12 mouse cellular contexts compared by ENCODE assay signal in genomic region chr2:83758606-83759215, GRCm38 (mm10). TPM values are rescaled to one million over a fixed set of nuclear protein-coding genes. Genes with fewer than 3 reads are reported as not detected.
A peak's percentile ranks its signal among the peaks of the same experiment; 100 is the strongest.
DNase-seq lines count a peak whose midpoint lies in the region; ATAC-seq lines count a peak whose summit lies in the region.
"Had no signal": no experiment of that assay in that cellular context is flagged by ENCODE, and none has a peak within 500 bp of the region (broad histone marks: within the 10 kb centered on the region; RNA-seq: fewer than 3 reads in every experiment).

No protein-coding gene starts in this region.

- H3K36me3 ChIP-seq in heart, embryonic 13.5 days: peaks cover 34% of the 10 kb centered on the region
- peaks cover 32% of the 10 kb centered on the region for H3K36me3 ChIP-seq in embryonic facial prominence, embryonic 10.5 days (replicated peaks)
- H3K36me3 ChIP-seq in hindbrain, embryonic 15.5 days: no peaks in the 10 kb centered on the region
- no peaks in the 10 kb centered on the region; the same call in 1 of the 2 replicates for H3K36me3 ChIP-seq in neural tube, embryonic 12.5 days

- WGBS in heart, embryonic 13.5 days: 55% methylated on average over 7 of the region's 7 CpGs
- 53% methylated on average over 7 of the region's 7 CpGs for WGBS in embryonic facial prominence, embryonic 10.5 days
- WGBS in hindbrain, embryonic 15.5 days: 22% methylated on average over 7 of the region's 7 CpGs
- 37% methylated on average over 7 of the region's 7 CpGs for WGBS in neural tube, embryonic 12.5 days

- H3K4me2 ChIP-seq in heart, embryonic 13.5 days: peak overlapping the region; percentile 64
- peak overlapping the region; percentile 50 for H3K4me2 ChIP-seq in hindbrain, embryonic 15.5 days
- peak overlapping the region; percentile 46 for H3K4me2 ChIP-seq in neural tube, embryonic 12.5 days (replicated peaks)
- H3K4me2 ChIP-seq: embryonic facial prominence, embryonic 15.5 days; limb, embryonic 13.5 days had no signal

- peaks cover 55% of the 10 kb centered on the region for H3K27me3 ChIP-seq in heart, embryonic 13.5 days (replicated peaks)
- H3K27me3 ChIP-seq in embryonic facial prominence, embryonic 10.5 days (replicated peaks; ENCODE audit: low read depth, poor library complexity, severe bottlenecking): no peaks in the 10 kb centered on the region
- H3K27me3 ChIP-seq in hindbrain, embryonic 15.5 days: no peaks in the 10 kb centered on the region
- H3K27me3 ChIP-seq in neural tube, embryonic 12.5 days (replicated peaks): no peaks in the 10 kb centered on the region
- H3K27me3 ChIP-seq: CH12.LX; embryonic facial prominence, embryonic 15.5 days; limb, embryonic 13.5 days; megakaryocyte, embryonic 14.5 days had no signal

- H3K9ac ChIP-seq in heart, embryonic 13.5 days: peak overlapping the region; percentile 45; the same call in 1 of the 2 replicates
- peak overlapping the region; percentile 2; the same call in 1 of the 2 replicates for H3K9ac ChIP-seq in hindbrain, embryonic 15.5 days
- H3K9ac ChIP-seq in neural tube, embryonic 12.5 days: peak overlapping the region; percentile 34; the same call in 1 of the 2 replicates
- H3K9ac ChIP-seq: embryonic facial prominence, embryonic 15.5 days; limb, embryonic 13.5 days had no signal

- H3K4me1 ChIP-seq in heart, embryonic 13.5 days: peaks cover 18% of the 10 kb centered on the region
- H3K4me1 ChIP-seq in embryonic facial prominence, embryonic 10.5 days: peaks cover 18% of the 10 kb centered on the region
- peaks cover 15% of the 10 kb centered on the region for H3K4me1 ChIP-seq in hindbrain, embryonic 15.5 days (replicated peaks)
- peaks cover 6% of the 10 kb centered on the region for H3K4me1 ChIP-seq in neural tube, embryonic 12.5 days

- H3K27ac ChIP-seq in heart, embryonic 13.5 days (replicated peaks): peak overlapping the region; percentile 79
- H3K27ac ChIP-seq in embryonic facial prominence, embryonic 10.5 days (replicated peaks): peak overlapping the region; percentile 71; the same call in 1 of the 2 replicates
- peak overlapping the region; percentile 37; the same call in 1 of the 2 replicates for H3K27ac ChIP-seq in hindbrain, embryonic 15.5 days (replicated peaks)
- 0 out of 2 replicates have a peak overlapping the region, but pooled peaks have one; percentile 17 for H3K27ac ChIP-seq in neural tube, embryonic 12.5 days
- H3K27ac ChIP-seq: embryonic facial prominence, embryonic 15.5 days; limb, embryonic 13.5 days had no signal

- H3K4me3 ChIP-seq in heart, embryonic 13.5 days: peak overlapping the region; percentile 32
- no peak overlapping the region for H3K4me3 ChIP-seq in embryonic facial prominence, embryonic 10.5 days
- H3K4me3 ChIP-seq in hindbrain, embryonic 15.5 days: peak overlapping the region; percentile 19
- peak overlapping the region; percentile 7; the same call in 1 of the 2 replicates for H3K4me3 ChIP-seq in neural tube, embryonic 12.5 days
- H3K4me3 ChIP-seq: embryonic facial prominence, embryonic 15.5 days; limb, embryonic 13.5 days; megakaryocyte, embryonic 14.5 days had no signal

- no peak for DNase-seq in heart, postnatal 4 days
- no peak for DNase-seq in embryonic facial prominence, embryonic 10.5 days (ENCODE audit: low spot score)
- no peak for DNase-seq in thymus, postnatal 14 days
- DNase-seq in spleen, postnatal 36 days (ENCODE audit: low spot score in 2 of 2): no peak
- DNase-seq in urinary bladder, postnatal 10 days (ENCODE audit: low spot score): no peak

- H3K9me3 ChIP-seq in heart, embryonic 13.5 days: no peaks in the 10 kb centered on the region
- no peaks in the 10 kb centered on the region for H3K9me3 ChIP-seq in embryonic facial prominence, embryonic 10.5 days
- no peaks in the 10 kb centered on the region for H3K9me3 ChIP-seq in hindbrain, embryonic 15.5 days
- H3K9me3 ChIP-seq in neural tube, embryonic 12.5 days: no peaks in the 10 kb centered on the region
- H3K9me3 ChIP-seq: embryonic facial prominence, embryonic 15.5 days; limb, embryonic 13.5 days; megakaryocyte, embryonic 14.5 days had no signal

- ATAC-seq in heart, embryonic 13.5 days (ENCODE audit: extremely low read depth, insufficient number of reproducible peaks, low FRiP score, low TSS enrichment): no peak
- peak; percentile 57; the same call in 1 of the 2 replicates for ATAC-seq in hindbrain, embryonic 15.5 days (ENCODE audit: low FRiP score, low read depth)
- peak; percentile 39 for ATAC-seq in neural tube, embryonic 12.5 days (ENCODE audit: low FRiP score, low read depth)

RNA-seq across cellular contexts. Expression of gene Itgav, which starts 34.5 kb away (rescaled TPM):
- 48.8 and 50.4 TPM in 2 replicates for polyA plus RNA-seq in heart, embryonic 13.5 days (2015; fragmentation: Nextera tagmentation; extraction: Ambion mirVana)
- 10 to 100 TPM; 57.2 to 64.7 TPM for total RNA-seq in heart, postnatal 4 days (2021)
- polyA plus RNA-seq in embryonic facial prominence, embryonic 10.5 days (2016; fragmentation: Nextera tagmentation; extraction: Ambion mirVana): 54.0 and 55.7 TPM in 2 replicates
- polyA plus RNA-seq in hindbrain, embryonic 15.5 days (2015; fragmentation: Nextera tagmentation; extraction: Ambion mirVana): 26.5 and 27.5 TPM in 2 replicates
- polyA plus RNA-seq in neural tube, embryonic 12.5 days (2016; fragmentation: Nextera tagmentation; extraction: Ambion mirVana): 46.0 and 47.1 TPM in 2 replicates

RNA-seq across cellular contexts. Expression of gene Fam171b, which starts 53.7 kb away (rescaled TPM):
- polyA plus RNA-seq in heart, embryonic 13.5 days (2015; fragmentation: Nextera tagmentation; extraction: Ambion mirVana): 2.1 and 2.7 TPM in 2 replicates
- total RNA-seq in heart, postnatal 4 days (2021): 1 to 10 TPM; 1.3 to 1.6 TPM
- polyA plus RNA-seq in embryonic facial prominence, embryonic 10.5 days (2016; fragmentation: Nextera tagmentation; extraction: Ambion mirVana): 18.5 and 19.4 TPM in 2 replicates
- 71.7 and 73.6 TPM in 2 replicates for polyA plus RNA-seq in hindbrain, embryonic 15.5 days (2015; fragmentation: Nextera tagmentation; extraction: Ambion mirVana)
- polyA plus RNA-seq in neural tube, embryonic 12.5 days (2016; fragmentation: Nextera tagmentation; extraction: Ambion mirVana): 72.6 and 84.1 TPM in 2 replicates

Comparison
In these comparisons a context has a peak if more than half of its experiments do, and no peak if none do; other contexts are left out.
1. H3K27ac ChIP-seq: peak in every context shown above with its lines; median percentile 79 in heart, embryonic 13.5 days; 71 in embryonic facial prominence, embryonic 10.5 days; 37 in hindbrain, embryonic 15.5 days; 17 in neural tube, embryonic 12.5 days.